Mouse (Mus musculus) testis, adult 10 weeks (tissue): ENCODE results near the gene Cep131. TPM values are rescaled to one million over a fixed set of nuclear protein-coding genes. Genes with fewer than 3 reads are reported as not detected.

Experiments
- polyA plus RNA-seq: library from polyadenylated mRNA; stranded (reverse); fragments of 350-450 nt; fragmentation: Illumina TruSeq; extraction: RNeasy Lipid Tissue Mini Kit (QIAGEN cat#74804); gene quantifications from one replicate; pipeline ENCODE4 v1.2.3, GENCODE M21; 2014; ENCODE audit warnings: low read depth, low replicate concordance

Gene Cep131
- polyA plus RNA-seq = 3.9 TPM

DNA sequence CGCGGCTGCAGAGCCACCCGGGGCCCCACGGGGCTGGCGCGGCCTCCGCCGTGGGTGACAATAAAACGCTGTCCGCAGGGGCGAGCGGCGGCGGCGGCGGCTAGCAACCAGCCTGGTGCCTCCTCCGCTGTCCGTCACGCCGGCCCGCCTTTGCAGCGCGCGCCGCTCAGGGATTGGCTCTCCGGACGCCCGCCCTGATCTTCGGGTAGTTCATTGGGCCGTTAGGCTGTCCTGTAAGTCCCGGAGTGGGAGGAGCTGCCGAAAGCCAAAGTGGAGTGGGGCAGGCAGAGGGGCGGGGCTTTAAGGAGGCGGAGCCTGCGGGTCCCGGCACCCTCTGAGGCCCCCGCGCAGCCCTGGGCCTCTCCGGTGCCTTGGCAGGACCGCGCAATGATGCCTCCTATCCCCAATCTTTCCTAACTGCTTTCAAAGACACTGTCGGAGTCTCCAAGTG, at the start of gene Cep131:
Cep131 (minus strand) TSS at position 126 of the 451 bp plus-strand sequence.

DNA sequence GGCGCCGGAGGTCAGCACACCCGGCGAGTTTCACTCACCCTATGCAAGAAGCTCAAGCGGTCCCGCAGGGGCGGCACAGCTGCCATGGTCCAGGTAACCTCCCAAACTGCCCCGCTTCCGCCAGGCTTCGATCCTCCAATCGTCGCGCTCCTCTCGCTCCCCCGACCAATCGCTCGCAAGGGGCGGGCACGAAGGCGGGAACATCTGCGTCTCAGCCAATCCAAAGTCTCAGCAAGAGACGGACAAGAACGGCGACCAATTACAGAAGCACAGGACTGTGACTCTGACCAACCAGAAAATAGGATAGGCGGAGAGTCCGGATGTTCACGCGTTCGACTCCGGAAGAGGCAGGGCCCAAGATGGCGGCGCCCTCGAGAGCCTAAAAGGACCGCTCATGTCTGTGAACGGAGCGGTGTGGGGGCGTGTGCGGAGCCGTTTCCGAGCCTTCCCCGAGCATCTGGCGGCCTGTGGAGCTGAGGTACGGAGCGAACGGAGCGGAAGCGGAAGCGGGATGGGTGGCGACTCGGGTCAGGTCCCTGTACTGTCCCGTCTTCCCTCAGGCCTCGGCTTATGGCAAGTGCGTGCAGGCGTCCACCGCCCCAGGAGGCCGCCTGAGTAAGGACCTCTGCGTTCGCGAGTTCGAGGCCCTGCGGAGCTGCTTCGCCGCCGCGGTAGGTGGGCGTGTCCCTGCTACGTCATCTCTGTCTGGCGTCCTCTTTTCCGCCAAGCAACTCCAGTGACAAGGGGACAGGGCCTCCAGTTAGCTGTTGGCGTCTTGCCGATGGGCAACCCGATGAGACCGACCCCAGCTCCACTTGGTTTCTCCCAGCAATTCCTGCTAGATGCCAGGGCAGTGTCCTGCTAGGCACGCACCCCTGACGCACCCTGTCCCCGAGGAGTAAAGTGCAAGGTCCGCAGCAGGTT, 12.2 kb upstream of the Cep131 start, which contains the start of the genes Tepsin and Ndufaf8:
Tepsin (minus strand) TSS at position 144 of the 924 bp plus-strand sequence.
Ndufaf8 (plus strand) TSS at position 341 of the 924 bp plus-strand sequence.

DNA sequence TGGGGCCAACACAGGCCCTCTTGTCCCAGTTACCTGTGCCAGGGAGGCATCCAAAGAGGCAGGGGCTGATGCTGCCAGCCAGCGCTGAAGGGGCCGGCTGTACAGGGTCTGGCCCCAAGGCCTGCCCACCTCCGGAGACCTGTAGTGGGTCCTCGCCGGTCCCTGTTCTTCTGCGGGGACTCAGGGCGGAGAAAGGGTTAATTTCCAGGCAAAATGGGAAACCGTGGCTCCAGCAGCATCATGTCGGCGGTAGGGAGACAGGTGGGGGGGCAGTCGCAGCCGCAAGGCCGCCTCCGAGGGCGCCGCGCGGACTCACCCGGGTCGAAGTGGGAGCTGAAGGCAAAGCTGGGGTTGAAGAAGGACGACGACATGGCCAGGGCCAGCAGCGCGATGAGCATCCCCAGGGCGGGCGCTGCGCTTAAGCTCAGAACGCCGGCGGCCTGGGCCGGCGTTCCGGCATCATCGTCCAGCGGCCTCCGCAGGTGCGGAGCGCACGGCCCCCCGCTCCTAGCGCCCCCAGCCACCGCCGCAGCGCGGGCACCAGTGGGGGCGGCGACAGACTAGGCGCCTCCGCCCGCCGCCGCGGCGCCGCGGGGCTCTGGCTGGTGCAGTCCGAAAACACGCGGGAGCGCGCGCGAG, 40.0 kb downstream of the Cep131 start, which contains the start of gene Aatk:
Aatk (minus strand) TSS at position 615 of the 639 bp plus-strand sequence.

Other genes starting within 250 kb of the Cep131 start
- gene Chmp6, start 173.4 kb downstream of the Cep131 start, polyA plus RNA-seq = 3.0 TPM
- gene Baiap2, start 144.1 kb downstream of the Cep131 start, polyA plus RNA-seq = 8.8 TPM
- gene Aatk, start 39.7 kb downstream of the Cep131 start, polyA plus RNA-seq = not detected
- gene Tepsin, start 11.9 kb upstream of the Cep131 start, polyA plus RNA-seq = 0.84 TPM
- 1.9 TPM for gene Ndufaf8, start 12.1 kb upstream of the Cep131 start, polyA plus RNA-seq
- 1.5 TPM for gene Slc38a10, start 64.5 kb upstream of the Cep131 start, polyA plus RNA-seq
- 0.41 TPM for gene Bahcc1, start 146.1 kb upstream of the Cep131 start, polyA plus RNA-seq